Mouse (Mus musculus): ENCODE measurements around the gene Hspb11. TPM values are rescaled to one million over a fixed set of nuclear protein-coding genes. Genes with fewer than 3 reads are reported as not detected.

Gene Hspb11
- total RNA-seq, 2 experiments from 2014 or later = 21.5 to 22.1 TPM

GRCm38 (mm10) chr4:107300902-107301555 lies 47.6 kb downstream of the Hspb11 start:
- intact Hi-C loops (cut with DNase I) = no loop called here
- DNase-seq (ENCODE audit: low spot score in 2 of 2) = no peak

GRCm38 (mm10) chr4:107302221-107302620 lies 48.8 kb downstream of the Hspb11 start:
- DNase-seq (ENCODE audit: low spot score in 2 of 2) = no peak
- intact Hi-C loops (cut with DNase I) = no loop called here

- intact Hi-C loops (cut with DNase I) = no loop called here
- no peak for DNase-seq (ENCODE audit: low spot score in 2 of 2)
Measured at GRCm38 (mm10) chr4:107302832-107303231, 49.4 kb downstream of the Hspb11 start.

- intact Hi-C loops (cut with DNase I) = no loop called here
- no peak for DNase-seq (ENCODE audit: low spot score in 2 of 2)
Measured at GRCm38 (mm10) chr4:107303531-107303930, 50.1 kb downstream of the Hspb11 start.

GRCm38 (mm10) chr4:107306966-107307365 lies 53.6 kb downstream of the Hspb11 start, which contains the start of gene Dio1:
Dio1 (minus strand) TSS chr4:107307169.
- DNase-seq (ENCODE audit: low spot score in 2 of 2) = no peak
- intact Hi-C loops (cut with DNase I) = no loop called here

GRCm38 (mm10) chr4:107313690-107314478 lies 60.5 kb downstream of the Hspb11 start, which contains the start of gene Yipf1:
Yipf1 (plus strand) TSS chr4:107314363.
- intact Hi-C loops (cut with DNase I) = loop anchor here (5.0 kb wide), 1 partner anchor 62 kb away; the partner anchor contains the start of genes Hspb11 and Lrrc42
- DNase-seq (ENCODE audit: low spot score in 2 of 2) = peak; percentile 86 to 91

- no peak for DNase-seq (ENCODE audit: low spot score in 2 of 2)
- intact Hi-C loops (cut with DNase I) = loop anchor here (5.0 kb wide), 1 partner anchor 62 kb away; the partner anchor contains the start of genes Hspb11 and Lrrc42
Measured at GRCm38 (mm10) chr4:107314479-107314805, 61.0 kb downstream of the Hspb11 start.

GRCm38 (mm10) chr4:107318646-107319045 lies 65.3 kb downstream of the Hspb11 start:
- no peak for DNase-seq (ENCODE audit: low spot score in 2 of 2)
- intact Hi-C loops (cut with DNase I) = no loop called here

GRCm38 (mm10) chr4:107321041-107321440 lies 67.6 kb downstream of the Hspb11 start:
- no peak for DNase-seq (ENCODE audit: low spot score in 2 of 2)
- intact Hi-C loops (cut with DNase I) = no loop called here

- intact Hi-C loops (cut with DNase I) = no loop called here
Measured at GRCm38 (mm10) chr4:107323113-107323512, 69.7 kb downstream of the Hspb11 start.

GRCm38 (mm10) chr4:107328530-107328929 lies 75.1 kb downstream of the Hspb11 start:
- intact Hi-C loops (cut with DNase I) = no loop called here
- no peak for DNase-seq (ENCODE audit: low spot score in 2 of 2)

More at GRCm38 (mm10) chr4:107323113-107323512, 69.7 kb downstream of the Hspb11 start:
- DNase-seq (ENCODE audit: low spot score in 2 of 2) = no peak

Other genes with a start within 250 kb of the Hspb11 start
- gene Mrpl37, start 186.7 kb upstream of the Hspb11 start, total RNA-seq (2021) = 10 to 100 TPM; 64.9 to 67.0 TPM
- gene Cyb5rl, start 186.6 kb upstream of the Hspb11 start, total RNA-seq (2021) = 1 to 10 TPM; 4.6 to 7.7 TPM
- not detected for gene Cdcp2, start 156.7 kb upstream of the Hspb11 start, total RNA-seq (2021)
- 100 to 1,000 TPM; 193 to 195 TPM for gene Tmem59, start 75.2 kb upstream of the Hspb11 start, total RNA-seq (2021)
- 10 to 100 TPM; 17.5 to 19.8 TPM for gene Tceanc2, start 74.5 kb upstream of the Hspb11 start, total RNA-seq (2021)
- gene Ldlrad1, start 44.4 kb upstream of the Hspb11 start, total RNA-seq (2021) = under 1 TPM in 1 of 2 experiments, not detected in 1; 0.33 TPM
- 10 to 100 TPM; 34.0 to 37.9 TPM for gene Lrrc42, start 61 bp upstream of the Hspb11 start, total RNA-seq (2021)
- not detected for gene Dio1, start 53.6 kb downstream of the Hspb11 start, total RNA-seq (2021)
- 10 to 100 TPM; 44.5 to 45.1 TPM for gene Yipf1, start 60.8 kb downstream of the Hspb11 start, total RNA-seq (2021)
- gene Ndc1, start 114.2 kb downstream of the Hspb11 start, total RNA-seq (2021) = 10 to 100 TPM; 14.6 to 18.8 TPM
- gene Glis1, start 181.0 kb downstream of the Hspb11 start, total RNA-seq (2021) = 1 to 10 TPM; 1.4 to 2.3 TPM